Mouse (Mus musculus) liver, embryonic 15.5 days (tissue): ENCODE results near the gene Tpbg. TPM values are rescaled to one million over a fixed set of nuclear protein-coding genes. Genes with fewer than 3 reads are reported as not detected.
"Not testable (repeated sequence)": the region's sequence is repeated elsewhere in the genome, so short reads cannot be mapped to it uniquely, and the experiment has no call there.

Experiments
- ATAC-seq: fragments of 200-750 bp; cut with Nextera tagmentation; 2 replicates; pipeline ENCODE4 v1.8.0; 2017; ENCODE audit warnings: moderate number of reproducible peaks, mild to moderate bottlenecking, moderate library complexity; ENCODE audit not compliant: insufficient read depth
- H3K27ac ChIP-seq: fragments of 300-500 bp; sonication (generic); replicated peaks from 2 replicates; pipeline ENCODE4 v1.5.1; 2015; ENCODE audit warnings: mild to moderate bottlenecking, inconsistent platforms
- H3K27me3 ChIP-seq: fragments of 300-500 bp; sonication (generic); 2 replicates; pipeline ENCODE4 v1.6.1; 2015; ENCODE audit warnings: mild to moderate bottlenecking, inconsistent platforms
- H3K36me3 ChIP-seq: fragments of 300-500 bp; sonication (generic); replicated peaks from 2 replicates; pipeline ENCODE4 v1.6.1; 2015; ENCODE audit warnings: moderate library complexity, mild to moderate bottlenecking, inconsistent platforms
- H3K4me1 ChIP-seq: fragments of 300-500 bp; sonication (generic); replicated peaks from 2 replicates; pipeline ENCODE4 v1.6.1; 2015; ENCODE audit warnings: inconsistent platforms
- H3K4me2 ChIP-seq: fragments of 300-500 bp; sonication (generic); 2 replicates; pipeline ENCODE4 v1.6.1; 2015; ENCODE audit warnings: moderate library complexity, mild to moderate bottlenecking, inconsistent platforms
- H3K4me3 ChIP-seq: fragments of 300-500 bp; sonication (generic); replicated peaks from 2 replicates; pipeline ENCODE4 v1.5.1; 2015; ENCODE audit warnings: mild to moderate bottlenecking, inconsistent platforms
- H3K9ac ChIP-seq: fragments of 300-500 bp; sonication (generic); 2 replicates; pipeline ENCODE4 v1.6.1; 2015; ENCODE audit warnings: moderate library complexity, mild to moderate bottlenecking, inconsistent platforms
- H3K9me3 ChIP-seq: fragments of 300-500 bp; sonication (generic); replicated peaks from 2 replicates; pipeline ENCODE4 v1.6.1; 2016; ENCODE audit warnings: inconsistent platforms
- WGBS: fragments of 180-500 bp; shearing (Covaris S2); methylation state at CpG from one replicate; pipeline ENCODE4 v1.1.7; 2015; ENCODE audit warnings: mixed read lengths; ENCODE audit not compliant: insufficient replicate concordance; 5-methylcytosine and 5-hydroxymethylcytosine counted together
- polyA plus RNA-seq: library from polyadenylated mRNA; unstranded; fragments of >200 nt; fragmentation: Nextera tagmentation; extraction: Ambion mirVana; gene quantifications from 2 replicates; pipeline ENCODE4 v1.2.1, GENCODE M21; 2015

The Tpbg gene
- polyA plus RNA-seq: 0.21 and 0.30 TPM in 2 replicates

DNA sequence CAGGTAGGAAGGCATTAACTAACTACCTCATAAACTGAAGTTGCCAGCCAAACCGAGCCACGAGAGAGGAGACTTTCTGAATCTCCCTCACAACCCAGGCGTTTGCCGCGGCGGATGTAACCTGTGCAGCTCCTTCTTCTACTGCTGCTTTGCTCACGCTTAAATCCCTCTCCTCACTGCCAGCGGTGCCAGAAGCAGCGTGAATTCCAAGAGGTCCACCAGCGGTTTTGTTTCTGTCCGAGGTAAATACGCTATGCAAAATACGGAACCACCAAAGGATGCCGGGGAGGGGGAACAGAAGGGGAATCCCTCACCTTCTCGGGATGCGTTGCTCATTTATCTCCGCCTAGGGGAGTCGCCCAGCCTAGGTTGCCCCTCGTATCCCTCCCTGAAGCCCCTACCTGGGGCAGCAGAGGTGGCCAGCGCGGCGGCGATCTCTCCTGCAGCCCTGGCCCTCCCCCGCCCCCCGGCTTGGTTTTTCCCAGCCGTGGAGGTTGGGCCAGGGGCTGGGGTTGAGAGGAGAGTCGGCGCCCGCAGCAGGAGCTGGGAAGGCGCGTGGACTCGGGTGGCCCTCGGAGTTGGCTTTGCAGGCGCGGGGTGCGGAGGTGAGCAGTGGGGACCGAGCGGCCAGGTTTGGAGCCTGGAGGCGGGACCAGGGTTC is at the start of gene Tpbg:
TSS of gene Tpbg (plus strand) at position 30 of the 661 bp plus-strand sequence.
- peaks cover 57% of the 10 kb centered on the region for H3K27me3 ChIP-seq
- under 1% methylated on average over 39 of the region's 39 CpGs for WGBS
- no peaks in the 10 kb centered on the region for H3K9me3 ChIP-seq
- ATAC-seq: peak; percentile 25; the same call in 1 of the 2 replicates
- H3K36me3 ChIP-seq: no peaks in the 10 kb centered on the region
- 0 out of 2 replicates have a peak, but pooled peaks cover 4% of the 10 kb centered on the region for H3K4me1 ChIP-seq
- no peak within 1 kb of the TSS for H3K9ac ChIP-seq
- peak within 1 kb of the TSS; percentile 48 for H3K4me3 ChIP-seq
- H3K4me2 ChIP-seq: peak within 1 kb of the TSS; percentile 71
- no peak within 1 kb of the TSS for H3K27ac ChIP-seq

DNA sequence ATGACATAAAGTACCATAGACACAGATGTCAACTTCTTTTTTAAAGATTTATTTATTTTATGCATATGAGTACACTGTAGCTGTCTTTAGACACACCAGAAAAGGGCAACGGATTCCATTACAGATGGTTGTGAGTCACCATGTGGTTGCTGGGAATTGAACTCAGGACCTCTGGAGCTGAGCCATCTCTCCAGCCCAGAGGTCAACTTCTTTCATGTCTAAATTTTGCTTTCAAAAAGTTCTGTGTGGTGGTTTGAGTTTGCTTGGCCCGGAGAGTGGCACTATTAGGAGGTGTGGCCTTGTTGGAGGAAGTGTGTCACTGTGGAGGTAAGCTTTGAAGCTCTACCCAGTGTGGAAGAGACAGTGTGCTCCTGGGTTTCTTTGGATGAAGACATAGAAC is 40.2 kb upstream of the Tpbg start:
- ATAC-seq, H3K36me3 ChIP-seq, H3K9ac ChIP-seq, H3K27ac ChIP-seq, H3K4me1 ChIP-seq, H3K4me2 ChIP-seq, H3K4me3 ChIP-seq, H3K27me3 ChIP-seq, H3K9me3 ChIP-seq: not testable (repeated sequence)
- 47% methylated on average over 2 of the region's 2 CpGs for WGBS

DNA sequence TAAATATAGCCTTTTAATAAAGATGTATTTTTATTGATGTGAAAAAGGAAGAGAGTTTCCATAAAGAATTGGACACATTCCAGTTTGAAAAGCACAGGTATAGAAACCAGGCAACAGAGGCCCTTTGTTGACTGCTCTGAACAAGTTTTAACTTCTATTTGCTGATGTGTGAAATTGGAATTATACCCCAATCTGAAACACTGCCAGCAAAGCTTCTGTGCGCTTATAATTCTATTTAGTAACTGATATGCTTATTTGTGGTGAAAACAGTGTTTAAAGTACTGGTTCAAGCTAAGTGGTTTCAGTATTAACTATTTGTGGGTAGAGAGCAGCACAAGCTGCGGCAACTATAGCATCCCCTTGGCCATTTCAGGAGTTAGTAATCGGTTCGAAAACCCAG is 39.6 kb upstream of the Tpbg start:
- H3K27ac ChIP-seq: no peak overlapping the region
- 70% methylated on average over 4 of the region's 4 CpGs for WGBS

DNA sequence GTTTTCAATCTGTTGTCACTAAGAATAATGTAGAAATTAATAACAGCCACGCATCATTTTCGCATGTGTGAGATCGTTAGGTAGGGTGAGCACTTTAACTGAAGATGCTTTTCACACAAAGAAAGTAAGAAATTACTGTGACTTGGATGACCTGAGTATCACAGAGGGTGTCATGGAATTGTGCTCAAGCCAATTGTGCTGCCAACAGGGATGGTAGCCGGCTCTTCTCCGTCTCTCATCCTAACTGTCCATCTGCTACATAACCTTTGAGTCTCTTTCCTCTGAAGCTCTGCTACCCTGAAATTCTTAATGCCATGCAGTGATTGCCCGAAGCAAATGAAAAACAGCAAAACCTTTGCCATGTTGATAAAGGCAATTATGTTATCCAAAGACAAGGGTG is 35.8 kb upstream of the Tpbg start:
- no peaks in the 10 kb centered on the region for H3K4me1 ChIP-seq
- H3K4me3 ChIP-seq: no peak overlapping the region
- H3K36me3 ChIP-seq: no peaks in the 10 kb centered on the region
- no peaks in the 10 kb centered on the region for H3K27me3 ChIP-seq
- no peak overlapping the region for H3K4me2 ChIP-seq
- H3K9me3 ChIP-seq: no peaks in the 10 kb centered on the region
- 79% methylated on average over 6 of the region's 6 CpGs for WGBS
- no peak overlapping the region for H3K27ac ChIP-seq
- no peak for ATAC-seq
- no peak overlapping the region for H3K9ac ChIP-seq

More for the DNA sequence above, 39.6 kb upstream of the Tpbg start:
- Histone ChIP-seq H3K9me3 (no peaks in the 10 kb centered on the region), H3K4me3 (no peak overlapping the region), H3K9ac (no peak overlapping the region), H3K4me1 (no peaks in the 10 kb centered on the region), H3K27me3 (no peaks in the 10 kb centered on the region), H3K4me2 (no peak overlapping the region), H3K36me3 (no peaks in the 10 kb centered on the region)
- no peak for ATAC-seq

DNA sequence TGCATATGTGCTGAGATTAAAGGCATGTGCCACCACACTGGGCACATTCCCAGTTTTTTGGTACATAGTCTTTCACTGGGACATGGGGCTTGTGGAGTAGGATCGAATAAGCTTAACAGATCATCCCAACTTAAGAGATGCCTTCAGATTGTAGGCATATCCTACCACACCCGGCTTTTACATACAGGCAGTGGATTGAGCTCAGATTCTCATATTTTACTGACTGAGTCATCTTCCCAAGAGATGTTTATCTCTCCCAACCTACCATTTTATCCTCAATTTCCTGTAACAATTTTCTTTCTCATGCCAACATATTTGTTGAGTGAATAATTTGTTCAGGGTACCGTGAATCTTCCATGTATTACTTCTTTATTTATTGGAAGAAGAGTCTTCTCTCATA is 32.9 kb upstream of the Tpbg start:
- no peak for ATAC-seq
- no peaks in the 10 kb centered on the region for H3K27me3 ChIP-seq
- H3K27ac ChIP-seq: no peak overlapping the region
- H3K4me3 ChIP-seq: no peak overlapping the region
- H3K9ac ChIP-seq: no peak overlapping the region
- H3K9me3 ChIP-seq: no peaks in the 10 kb centered on the region
- H3K4me1 ChIP-seq: no peaks in the 10 kb centered on the region
- WGBS: 54% methylated on average over 3 of the region's 3 CpGs
- no peaks in the 10 kb centered on the region for H3K36me3 ChIP-seq
- H3K4me2 ChIP-seq: no peak overlapping the region

DNA sequence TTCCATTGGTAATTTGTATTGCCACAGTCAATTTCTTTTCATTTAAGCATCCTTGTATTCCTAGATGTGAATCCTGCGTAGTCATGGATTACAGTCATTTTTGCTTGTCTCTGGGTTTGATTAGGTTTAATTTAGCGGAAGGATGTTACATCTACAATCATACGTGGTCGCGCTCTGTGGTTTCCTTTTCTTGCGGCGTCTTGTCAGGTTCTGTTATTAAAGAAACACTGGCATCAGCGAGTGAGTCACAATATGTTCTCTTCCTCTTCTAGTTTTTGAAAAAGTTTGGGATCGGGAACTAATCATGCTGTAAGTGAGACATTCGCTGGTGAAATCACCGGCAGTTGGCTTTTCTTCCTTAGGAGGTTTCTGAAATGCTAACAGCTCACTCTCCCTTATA is 21.4 kb upstream of the Tpbg start:
- no peaks in the 10 kb centered on the region for H3K9me3 ChIP-seq
- H3K4me2 ChIP-seq: no peak overlapping the region
- H3K27ac ChIP-seq: no peak overlapping the region
- 44% methylated on average over 11 of the region's 11 CpGs for WGBS
- no peak for ATAC-seq
- H3K4me3 ChIP-seq: no peak overlapping the region
- H3K4me1 ChIP-seq: no peaks in the 10 kb centered on the region
- no peaks in the 10 kb centered on the region for H3K36me3 ChIP-seq
- H3K9ac ChIP-seq: no peak overlapping the region
- H3K27me3 ChIP-seq: no peaks in the 10 kb centered on the region

DNA sequence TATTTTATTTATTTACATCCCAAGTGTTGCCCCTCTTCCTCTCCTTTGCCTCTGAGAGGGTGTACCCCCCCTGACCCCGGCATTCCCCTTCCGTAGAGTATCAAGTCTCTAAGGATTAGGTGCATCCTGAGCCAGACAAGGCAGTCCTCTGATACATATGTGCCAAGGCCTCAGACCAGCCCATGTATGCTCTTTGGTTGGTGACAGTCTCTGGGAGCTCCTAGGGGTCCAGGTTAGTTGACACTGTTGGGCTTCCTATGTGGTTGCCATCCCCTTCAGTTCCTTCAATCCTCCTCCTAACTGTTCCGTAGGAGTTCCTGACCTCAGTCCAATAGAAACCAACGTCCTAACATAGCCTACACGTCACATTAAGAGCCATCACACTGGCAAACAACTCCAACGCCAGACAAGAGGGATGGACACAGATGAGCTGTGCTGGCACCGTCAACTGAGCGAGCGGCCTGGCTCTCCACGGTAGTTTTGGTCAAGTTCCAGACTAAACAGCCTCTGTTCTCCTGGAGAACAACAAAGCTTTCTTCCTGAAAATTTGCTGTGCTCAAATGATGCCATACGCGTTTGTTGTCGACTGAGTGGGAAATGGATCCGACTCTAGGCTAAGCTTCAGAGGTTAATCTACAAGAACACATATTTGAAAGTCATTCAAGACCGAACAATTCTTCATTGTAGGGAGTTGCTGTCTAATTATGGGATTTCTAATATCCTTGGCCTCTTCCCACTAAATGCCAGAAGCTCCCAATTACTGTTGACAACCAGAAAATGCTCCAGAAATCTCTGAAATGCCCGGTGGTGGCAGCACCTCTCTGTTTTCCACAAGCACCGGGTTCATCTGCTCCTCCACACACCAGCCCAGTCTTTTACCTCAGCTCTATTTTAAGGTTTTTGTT is 6.4 kb upstream of the Tpbg start:
- H3K9ac ChIP-seq: no peak overlapping the region
- no peaks in the 10 kb centered on the region for H3K9me3 ChIP-seq

DNA sequence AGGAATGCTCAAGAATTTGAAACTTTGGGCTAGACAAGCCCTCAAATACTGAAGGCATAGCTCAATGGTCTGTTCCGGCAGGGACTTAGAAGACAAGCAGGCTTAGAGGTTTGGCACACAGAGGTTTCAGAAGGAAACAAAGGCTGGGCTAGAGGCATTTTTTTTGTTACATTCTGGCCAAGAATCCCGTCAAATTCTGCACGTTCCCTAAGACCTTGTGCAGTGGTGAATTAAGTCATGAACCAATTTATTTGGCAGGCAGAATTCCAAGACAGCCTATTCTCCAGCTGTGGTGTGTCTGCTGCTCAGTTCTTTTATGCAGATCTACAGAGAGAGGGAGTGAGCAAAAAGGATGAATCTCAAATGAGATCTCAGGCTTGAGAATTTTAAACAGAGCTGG is 2.6 kb upstream of the Tpbg start:
- 55% methylated on average over 3 of the region's 3 CpGs for WGBS
- H3K9ac ChIP-seq: no peak overlapping the region
- no peaks in the 10 kb centered on the region for H3K36me3 ChIP-seq
- H3K4me2 ChIP-seq: no peak overlapping the region
- no peak overlapping the region for H3K27ac ChIP-seq
- no peak overlapping the region for H3K4me3 ChIP-seq
- H3K4me1 ChIP-seq: 0 out of 2 replicates have a peak, but pooled peaks cover 4% of the 10 kb centered on the region
- no peaks in the 10 kb centered on the region for H3K9me3 ChIP-seq
- ATAC-seq: no peak
- peaks cover 47% of the 10 kb centered on the region for H3K27me3 ChIP-seq

More for the DNA sequence above, 6.4 kb upstream of the Tpbg start:
- Histone ChIP-seq H3K4me2 (no peak overlapping the region), H3K27me3 (peaks cover 8% of the 10 kb centered on the region), H3K36me3 (no peaks in the 10 kb centered on the region), H3K4me3 (no peak overlapping the region), H3K4me1 (no peaks in the 10 kb centered on the region), H3K27ac (no peak overlapping the region)
- no peak for ATAC-seq
- WGBS: 73% methylated on average over 17 of the region's 17 CpGs

DNA sequence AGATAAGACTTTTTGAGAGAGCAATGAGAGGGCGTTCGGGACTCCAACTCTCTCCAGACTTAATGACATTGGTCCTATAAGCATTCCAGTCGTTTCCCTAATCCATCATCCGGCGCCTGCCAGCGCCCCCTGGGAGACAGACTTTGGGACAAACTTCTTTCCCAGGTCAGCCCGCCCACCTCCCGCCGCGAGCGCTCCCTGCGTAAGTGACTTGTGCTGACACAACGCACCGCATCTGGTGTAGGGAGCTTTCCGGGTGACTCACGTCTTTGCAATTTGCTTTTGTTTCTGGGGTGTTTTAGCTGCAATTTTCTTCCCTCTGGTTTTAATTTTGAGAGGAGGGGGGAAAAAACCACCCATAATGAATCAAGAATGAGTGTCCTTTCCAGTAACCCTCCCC is 289 bp upstream of the Tpbg start:
- peak overlapping the region; percentile 71 for H3K4me2 ChIP-seq
- no peaks in the 10 kb centered on the region for H3K36me3 ChIP-seq
- H3K4me1 ChIP-seq: 0 out of 2 replicates have a peak, but pooled peaks cover 4% of the 10 kb centered on the region
- no peak for ATAC-seq
- H3K4me3 ChIP-seq: peak overlapping the region; percentile 48
- no peaks in the 10 kb centered on the region for H3K9me3 ChIP-seq
- WGBS: 2% methylated on average over 16 of the region's 16 CpGs
- no peak overlapping the region for H3K27ac ChIP-seq
- H3K27me3 ChIP-seq: peaks cover 57% of the 10 kb centered on the region
- H3K9ac ChIP-seq: no peak overlapping the region

DNA sequence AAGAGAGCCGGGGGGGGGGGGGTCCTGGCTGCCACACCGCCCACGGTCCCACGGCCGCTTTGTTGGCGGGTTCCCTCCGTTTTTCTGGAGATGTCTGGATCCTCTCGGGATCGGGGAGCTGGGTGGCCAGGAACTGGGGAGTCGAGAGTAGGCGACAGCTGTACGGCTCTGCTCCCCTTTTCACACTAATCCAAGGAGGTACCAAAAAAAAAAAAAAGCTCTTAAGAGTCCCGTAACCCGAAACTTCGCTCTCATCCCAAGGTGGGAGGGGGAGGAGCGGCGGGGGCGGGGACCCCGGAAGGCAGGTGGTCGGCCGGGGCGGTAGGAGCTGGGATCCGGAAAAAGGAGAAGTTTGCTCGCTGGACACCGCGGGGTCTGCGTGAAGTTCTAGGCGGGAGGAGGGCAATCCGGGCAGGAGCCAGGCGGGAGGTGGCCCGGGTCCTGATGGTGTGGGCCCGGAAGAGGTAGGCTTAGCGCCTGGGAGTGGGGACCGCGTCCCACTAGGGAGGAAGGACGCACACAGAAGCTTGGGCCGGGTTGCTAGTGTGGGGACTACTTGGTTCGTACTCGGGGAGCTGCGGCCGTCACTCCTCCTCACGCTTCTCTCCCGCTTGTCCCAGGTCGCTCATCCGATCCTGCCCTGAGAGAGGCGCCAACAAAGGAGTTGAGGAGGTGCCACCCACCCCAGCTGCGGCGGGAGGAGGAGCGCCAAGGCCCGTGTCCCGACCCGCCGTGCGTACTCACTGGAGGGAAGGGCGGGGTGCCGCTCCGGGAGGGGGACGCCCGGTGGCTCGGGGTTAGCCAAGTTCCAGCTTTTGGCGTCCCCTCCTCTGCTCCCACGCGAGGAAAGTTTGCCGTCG is 1.1 kb downstream of the Tpbg start:
- under 1% methylated on average over 64 of the region's 65 CpGs for WGBS
- Histone ChIP-seq H3K4me3 (peak overlapping the region; percentile 48), H3K4me2 (peak overlapping the region; percentile 71), H3K4me1 (0 out of 2 replicates have a peak, but pooled peaks cover 4% of the 10 kb centered on the region), H3K27ac (no peak overlapping the region), H3K9ac (no peak overlapping the region), H3K36me3 (no peaks in the 10 kb centered on the region), H3K9me3 (no peaks in the 10 kb centered on the region), H3K27me3 (peaks cover 57% of the 10 kb centered on the region)
- peak; percentile 28; the same call in 1 of the 2 replicates for ATAC-seq
